Comparison of ENCODE assay signal across 7 mouse cellular contexts in genomic region chr17:47523211-47523682, GRCm38 (mm10). TPM values are rescaled to one million over a fixed set of nuclear protein-coding genes. Genes with fewer than 3 reads are reported as not detected.
DNase-seq lines count a peak whose midpoint lies in the region; ATAC-seq and TF ChIP-seq lines count a peak whose summit lies in the region.

No protein-coding gene starts in this region.

- peak; percentile 33 for ATAC-seq in lung, postnatal 0 days
- no peak for ATAC-seq in embryonic facial prominence, embryonic 14.5 days (ENCODE audit: low read depth)
- no peak for ATAC-seq in hindbrain, embryonic 15.5 days (ENCODE audit: low FRiP score, low read depth)
- ATAC-seq in midbrain, embryonic 12.5 days (ENCODE audit: low FRiP score, low read depth), result no peak
- ATAC-seq in inflammation-experienced regulatory T-cells, adult 6 months, result no peak

- H3K4me3 ChIP-seq in lung, postnatal 0 days (ENCODE audit: low read depth, low read length), result no peak overlapping the region
- no peak overlapping the region for H3K4me3 ChIP-seq in embryonic facial prominence, embryonic 14.5 days (ENCODE audit: low read depth, low read length)
- no peak overlapping the region for H3K4me3 ChIP-seq in hindbrain, embryonic 15.5 days
- no peak overlapping the region for H3K4me3 ChIP-seq in midbrain, embryonic 12.5 days

- 21% methylated on average over 18 of the region's 18 CpGs for WGBS in lung, postnatal 0 days
- WGBS in embryonic facial prominence, embryonic 14.5 days, result 51% methylated on average over 13 of the region's 18 CpGs
- 60% methylated on average over 18 of the region's 18 CpGs for WGBS in hindbrain, embryonic 15.5 days
- 64% methylated on average over 18 of the region's 18 CpGs for WGBS in midbrain, embryonic 12.5 days

- no peaks in the 10 kb centered on the region for H3K9me3 ChIP-seq in lung, postnatal 0 days (ENCODE audit: low read length)
- H3K9me3 ChIP-seq in embryonic facial prominence, embryonic 14.5 days (ENCODE audit: control insufficient read depth, low read length), result no peaks in the 10 kb centered on the region
- H3K9me3 ChIP-seq in hindbrain, embryonic 15.5 days, result no peaks in the 10 kb centered on the region
- H3K9me3 ChIP-seq in midbrain, embryonic 12.5 days, result no peaks in the 10 kb centered on the region

- TF ChIP-seq CTCF in lung, postnatal 0 days (IDR thresholded peaks at IDR 0.05), result no peak

- peaks cover 47% of the 10 kb centered on the region for H3K4me1 ChIP-seq in lung, postnatal 0 days (ENCODE audit: insufficient read depth, low read depth, low read length)
- H3K4me1 ChIP-seq in embryonic facial prominence, embryonic 14.5 days (ENCODE audit: control insufficient read depth, insufficient read depth, low read length), result peaks cover 49% of the 10 kb centered on the region
- H3K4me1 ChIP-seq in hindbrain, embryonic 15.5 days (replicated peaks), result peaks cover 22% of the 10 kb centered on the region
- H3K4me1 ChIP-seq in midbrain, embryonic 12.5 days, result peaks cover 32% of the 10 kb centered on the region

- peak overlapping the region; percentile 91 for H3K27ac ChIP-seq in lung, postnatal 0 days (ENCODE audit: low read length)
- H3K27ac ChIP-seq in embryonic facial prominence, embryonic 14.5 days (replicated peaks; ENCODE audit: low read depth, low read length), result peak overlapping the region; percentile 96
- H3K27ac ChIP-seq in hindbrain, embryonic 15.5 days (replicated peaks), result peak overlapping the region; percentile 40; the same call in 1 of the 2 replicates
- H3K27ac ChIP-seq in midbrain, embryonic 12.5 days (replicated peaks), result 0 out of 2 replicates have a peak overlapping the region, but pooled peaks have one; percentile 46

- no peak for TF ChIP-seq EP300 in lung, postnatal 0 days (IDR thresholded peaks at IDR 0.05)

- peak overlapping the region; percentile 8 for H3K4me2 ChIP-seq in lung, postnatal 0 days (replicated peaks; ENCODE audit: low read depth, low read length)
- no peak overlapping the region for H3K4me2 ChIP-seq in embryonic facial prominence, embryonic 14.5 days (ENCODE audit: low read depth, low read length)
- no peak overlapping the region for H3K4me2 ChIP-seq in hindbrain, embryonic 15.5 days
- H3K4me2 ChIP-seq in midbrain, embryonic 12.5 days (replicated peaks), result no peak overlapping the region

- no peak overlapping the region; the same call in 1 of the 2 replicates for H3K9ac ChIP-seq in lung, postnatal 0 days (replicated peaks; ENCODE audit: low read depth)
- H3K9ac ChIP-seq in embryonic facial prominence, embryonic 14.5 days (ENCODE audit: low read depth, low read length), result 0 out of 2 replicates have a peak overlapping the region, but pooled peaks have one; percentile 3
- H3K9ac ChIP-seq in hindbrain, embryonic 15.5 days, result no peak overlapping the region
- no peak overlapping the region for H3K9ac ChIP-seq in midbrain, embryonic 12.5 days (replicated peaks)

- H3K27me3 ChIP-seq in lung, postnatal 0 days (replicated peaks; ENCODE audit: insufficient read depth, low read length), result no peaks in the 10 kb centered on the region
- H3K27me3 ChIP-seq in embryonic facial prominence, embryonic 14.5 days (replicated peaks; ENCODE audit: control insufficient read depth, insufficient read depth, low read length), result no peaks in the 10 kb centered on the region
- H3K27me3 ChIP-seq in hindbrain, embryonic 15.5 days, result no peaks in the 10 kb centered on the region
- no peaks in the 10 kb centered on the region for H3K27me3 ChIP-seq in midbrain, embryonic 12.5 days

- no peaks in the 10 kb centered on the region for H3K36me3 ChIP-seq in lung, postnatal 0 days (ENCODE audit: insufficient read depth, low read length)
- no peaks in the 10 kb centered on the region for H3K36me3 ChIP-seq in embryonic facial prominence, embryonic 14.5 days (ENCODE audit: control insufficient read depth, insufficient read depth, low read length)
- H3K36me3 ChIP-seq in hindbrain, embryonic 15.5 days, result no peaks in the 10 kb centered on the region
- no peaks in the 10 kb centered on the region for H3K36me3 ChIP-seq in midbrain, embryonic 12.5 days

- DNase-seq in lung, postnatal 0 days (ENCODE audit: low spot score), result peak; percentile 78
- no peak for DNase-seq in lung, postnatal 14 days
- DNase-seq in embryonic facial prominence, embryonic 14.5 days (ENCODE audit: low spot score), result peak; percentile 75
- no peak for DNase-seq in left cerebral cortex, adult 8-10 months (ENCODE audit: low spot score in 2 of 2)

RNA-seq across cellular contexts. Expression of gene Ccnd3, which starts 18.4 kb away (rescaled TPM):
- 195 and 214 TPM in 2 replicates for polyA plus RNA-seq in lung, postnatal 0 days (2015; fragmentation: Nextera tagmentation; extraction: Ambion mirVana)
- polyA plus RNA-seq in embryonic facial prominence, embryonic 14.5 days (2014; fragmentation: Nextera tagmentation; extraction: Ambion mirVana), result 519 TPM in 2 replicates
- 88.8 and 91.0 TPM in 2 replicates for polyA plus RNA-seq in hindbrain, embryonic 15.5 days (2015; fragmentation: Nextera tagmentation; extraction: Ambion mirVana)
- polyA plus RNA-seq in midbrain, embryonic 12.5 days (2016; fragmentation: Nextera tagmentation; extraction: Ambion mirVana), result 127 and 145 TPM in 2 replicates
- 100 to 1,000 TPM; 124 to 141 (median 130) TPM for polyA plus RNA-seq in inflammation-experienced regulatory T-cells, adult 6 months (2017; shearing (Covaris generic))
- total RNA-seq in left cerebral cortex, adult 8-10 months (2022), result 10 to 100 TPM; 28.2 to 33.4 (median 30.8) TPM

RNA-seq across cellular contexts. Expression of gene Taf8, which starts 21.2 kb away (rescaled TPM):
- polyA plus RNA-seq in lung, postnatal 0 days (2015; fragmentation: Nextera tagmentation; extraction: Ambion mirVana), result 16.0 and 22.4 TPM in 2 replicates
- polyA plus RNA-seq in embryonic facial prominence, embryonic 14.5 days (2014; fragmentation: Nextera tagmentation; extraction: Ambion mirVana), result 19.5 and 24.3 TPM in 2 replicates
- 21.0 and 22.5 TPM in 2 replicates for polyA plus RNA-seq in hindbrain, embryonic 15.5 days (2015; fragmentation: Nextera tagmentation; extraction: Ambion mirVana)
- polyA plus RNA-seq in midbrain, embryonic 12.5 days (2016; fragmentation: Nextera tagmentation; extraction: Ambion mirVana), result 32.2 and 32.7 TPM in 2 replicates
- 10 to 100 TPM; 56.9 to 80.8 (median 70.0) TPM for polyA plus RNA-seq in inflammation-experienced regulatory T-cells, adult 6 months (2017; shearing (Covaris generic))
- total RNA-seq in left cerebral cortex, adult 8-10 months (2022), result 10 to 100 TPM; 17.6 to 22.3 (median 19.1) TPM

Comparison
In these comparisons a context has a peak if more than half of its experiments do, and no peak if none do; other contexts are left out.
1. DNase-seq: peak in lung, postnatal 0 days (single experiment) and embryonic facial prominence, embryonic 14.5 days (single experiment); none in lung, postnatal 14 days (single experiment) and left cerebral cortex, adult 8-10 months (0 of 2).
2. H3K27ac ChIP-seq: peak in every context shown above with its lines; median percentile 96 in embryonic facial prominence, embryonic 14.5 days; 91 in lung, postnatal 0 days; 46 in midbrain, embryonic 12.5 days; 40 in hindbrain, embryonic 15.5 days.